Mouse (Mus musculus) brain, adult 10 weeks (tissue): ENCODE measurements around the gene Inca1. TPM values are rescaled to one million over a fixed set of nuclear protein-coding genes. Genes with fewer than 3 reads are reported as not detected.

Experiments used
- polyA plus RNA-seq: library from polyadenylated mRNA; stranded (reverse); fragments of 350-450 nt; fragmentation: Illumina TruSeq; extraction: RNeasy Lipid Tissue Mini Kit (QIAGEN cat#74804); gene quantifications from one replicate; pipeline ENCODE4 v1.2.3, GENCODE M21; 2015; ENCODE audit warnings: low read depth, low replicate concordance

The Inca1 gene
- polyA plus RNA-seq, result 2.6 TPM

GRCm38 (mm10) chr11:70699722-70700556, at the start of gene Inca1, which contains the start of gene Kif1c:
Gene Inca1 (minus strand): TSS chr11:70700155.
Gene Kif1c (plus strand): TSS chr11:70700548.

GRCm38 (mm10) chr11:70687601-70688199, 12.3 kb downstream of the Inca1 start, which contains the start of gene Camta2:
Gene Camta2 (minus strand): TSS chr11:70688105.

GRCm38 (mm10) chr11:70668771-70669505, 31.0 kb downstream of the Inca1 start, which contains the start of gene Spag7:
Gene Spag7 (minus strand): TSS chr11:70669416.

GRCm38 (mm10) chr11:70656964-70657363, 43.0 kb downstream of the Inca1 start, which contains the start of gene Eno3:
Gene Eno3 (plus strand): TSS chr11:70657202.

GRCm38 (mm10) chr11:70654198-70654922, 45.6 kb downstream of the Inca1 start, which contains the start of gene Pfn1:
Gene Pfn1 (minus strand): TSS chr11:70654644.

GRCm38 (mm10) chr11:70646691-70647650, 53.0 kb downstream of the Inca1 start, which contains the start of the genes Rnf167 and Slc25a11:
Gene Rnf167 (plus strand): TSS chr11:70647235.
Gene Slc25a11 (minus strand): TSS chr11:70647479.

GRCm38 (mm10) chr11:70638714-70639278, 61.2 kb downstream of the Inca1 start, which contains the start of gene Gp1ba:
Gene Gp1ba (plus strand): TSS chr11:70639122.

Other genes with a start within 250 kb of the Inca1 start
- 24.0 TPM for gene Med11, start 248.2 kb downstream of the Inca1 start, polyA plus RNA-seq
- 0.36 TPM for gene Zmynd15, start 240.7 kb downstream of the Inca1 start, polyA plus RNA-seq
- gene Cxcl16, start 240.2 kb downstream of the Inca1 start, polyA plus RNA-seq, result 2.5 TPM
- 1.5 TPM for gene Tm4sf5, start 194.9 kb downstream of the Inca1 start, polyA plus RNA-seq
- not detected for gene Vmo1, start 185.5 kb downstream of the Inca1 start, polyA plus RNA-seq
- gene Gltpd2, start 181.0 kb downstream of the Inca1 start, polyA plus RNA-seq, result not detected
- gene Psmb6, start 174.8 kb downstream of the Inca1 start, polyA plus RNA-seq, result 328 TPM
- not detected for gene Gm40193, start 167.2 kb downstream of the Inca1 start, polyA plus RNA-seq
- gene Pld2, start 160.1 kb downstream of the Inca1 start, polyA plus RNA-seq, result 15.0 TPM
- gene Mink1, start 137.3 kb downstream of the Inca1 start, polyA plus RNA-seq, result 199 TPM
- not detected for gene 4930544D05Rik, start 84.3 kb downstream of the Inca1 start, polyA plus RNA-seq
- gene Chrne, start 80.9 kb downstream of the Inca1 start, polyA plus RNA-seq, result not detected
- gene Gp1ba, start 61.0 kb downstream of the Inca1 start, polyA plus RNA-seq, result not detected
- 88.6 TPM for gene Rnf167, start 52.9 kb downstream of the Inca1 start, polyA plus RNA-seq
- 157 TPM for gene Slc25a11, start 52.7 kb downstream of the Inca1 start, polyA plus RNA-seq
- 242 TPM for gene Pfn1, start 45.5 kb downstream of the Inca1 start, polyA plus RNA-seq
- 11.5 TPM for gene Eno3, start 43.0 kb downstream of the Inca1 start, polyA plus RNA-seq
- gene Spag7, start 30.7 kb downstream of the Inca1 start, polyA plus RNA-seq, result 82.8 TPM
- 127 TPM for gene Camta2, start 12.1 kb downstream of the Inca1 start, polyA plus RNA-seq
- 51.5 TPM for gene Kif1c, start 393 bp upstream of the Inca1 start, polyA plus RNA-seq
- gene Zfp3, start 64.1 kb upstream of the Inca1 start, polyA plus RNA-seq, result 16.0 TPM
- not detected for gene Scimp, start 112.4 kb upstream of the Inca1 start, polyA plus RNA-seq
- 62.1 TPM for gene Rabep1, start 144.6 kb upstream of the Inca1 start, polyA plus RNA-seq